Mouse (Mus musculus) liver, postnatal 0 days (tissue): ENCODE results near the gene Grik1. TPM values are rescaled to one million over a fixed set of nuclear protein-coding genes. Genes with fewer than 3 reads are reported as not detected.

ENCODE experiments used
- ATAC-seq: fragments of 200-750 bp; cut with Nextera tagmentation; 2 replicates; pipeline ENCODE4 v1.8.0; 2017; ENCODE audit warnings: mild to moderate bottlenecking, moderate library complexity
- DNase-seq: peaks from one replicate; pipeline ENCODE4 v3.0.0-alpha.2; 2016
- H3K27ac ChIP-seq: fragments of 300-500 bp; sonication (generic); 2 replicates; pipeline ENCODE4 v1.5.1; 2014; ENCODE audit warnings: antibody characterized with exemption, moderate library complexity, mild to moderate bottlenecking, low read depth
- H3K27me3 ChIP-seq: fragments of 300-500 bp; sonication (generic); 2 replicates; pipeline ENCODE4 v1.6.1; 2014; ENCODE audit warnings: low read length, control low read depth, mixed read lengths; ENCODE audit not compliant: insufficient read depth
- H3K36me3 ChIP-seq: fragments of 300-500 bp; sonication (generic); replicated peaks from 2 replicates; pipeline ENCODE4 v1.6.1; 2014; ENCODE audit warnings: mild to moderate bottlenecking, control low read depth, low read length, moderate library complexity, mixed read lengths; ENCODE audit not compliant: insufficient read depth
- H3K4me1 ChIP-seq: fragments of 300-500 bp; sonication (generic); 2 replicates; pipeline ENCODE4 v1.6.1; 2014; ENCODE audit warnings: antibody characterized with exemption, mild to moderate bottlenecking, control low read depth; ENCODE audit not compliant: insufficient read depth
- H3K4me2 ChIP-seq: fragments of 300-500 bp; sonication (generic); 2 replicates; pipeline ENCODE4 v1.6.1; 2014; ENCODE audit warnings: low read depth, mild to moderate bottlenecking, low read length, moderate library complexity, mixed read lengths
- H3K4me3 ChIP-seq: fragments of 300-500 bp; sonication (generic); 2 replicates; pipeline ENCODE4 v1.5.1; 2014; ENCODE audit warnings: low read depth, low read length
- H3K9ac ChIP-seq: fragments of 300-500 bp; sonication (generic); replicated peaks from 2 replicates; pipeline ENCODE4 v1.6.1; 2014; ENCODE audit warnings: mild to moderate bottlenecking, moderate library complexity
- H3K9me3 ChIP-seq: fragments of 300-500 bp; sonication (generic); 2 replicates; pipeline ENCODE4 v1.6.1; 2016; ENCODE audit warnings: mild to moderate bottlenecking, control low read depth, low read length, mixed read lengths
- CTCF ChIP-seq: sonication (generic); IDR thresholded peaks from 2 replicates; pipeline ENCODE4 v1.5.1; 2016; ENCODE audit warnings: antibody characterized with exemption, low read depth
- EP300 ChIP-seq: IDR thresholded peaks from 2 replicates; pipeline ENCODE4 v1.6.1; 2016; ENCODE audit warnings: antibody characterized with exemption, low read depth, mild to moderate bottlenecking
- WGBS: fragments of 180-500 bp; shearing (Covaris S2); extraction: QIAGEN DNeasy Blood & Tissue Kit; methylation state at CpG from one replicate; pipeline ENCODE4 v1.1.7; 2014; ENCODE audit not compliant: insufficient replicate concordance; 5-methylcytosine and 5-hydroxymethylcytosine counted together
- polyA plus RNA-seq: library from polyadenylated mRNA; unstranded; fragments of >200 nt; fragmentation: Nextera tagmentation; extraction: Ambion mirVana; gene quantifications from 2 replicates; pipeline ENCODE4 v1.2.1, GENCODE M21; 2015

Grik1 gene
- polyA plus RNA-seq, 1 experiment from 2014 or later = not detected

- H3K4me3 ChIP-seq = no peak overlapping the region
- no peak for ATAC-seq
- H3K36me3 ChIP-seq = no peaks in the 10 kb centered on the region
- H3K9me3 ChIP-seq = no peaks in the 10 kb centered on the region
- WGBS = 84% methylated on average over 9 of the region's 9 CpGs
- no peak for TF ChIP-seq CTCF
- no peak for TF ChIP-seq EP300
- no peak overlapping the region for H3K9ac ChIP-seq
- H3K27ac ChIP-seq = no peak overlapping the region
- no peaks in the 10 kb centered on the region for H3K4me1 ChIP-seq
- H3K4me2 ChIP-seq = no peak overlapping the region
- H3K27me3 ChIP-seq = no peaks in the 10 kb centered on the region
- no peak for DNase-seq
Measured at GRCm38 (mm10) chr16:88174083-88174721, 115.9 kb downstream of the Grik1 start.

- no peak for DNase-seq
Measured at GRCm38 (mm10) chr16:88166547-88166946, 123.5 kb downstream of the Grik1 start.

GRCm38 (mm10) chr16:88142574-88142973 lies 147.5 kb downstream of the Grik1 start:
- Histone ChIP-seq H3K36me3 (no peaks in the 10 kb centered on the region), H3K27ac (no peak overlapping the region), H3K4me3 (no peak overlapping the region), H3K4me1 (no peaks in the 10 kb centered on the region), H3K9ac (no peak overlapping the region), H3K9me3 (no peaks in the 10 kb centered on the region), H3K4me2 (no peak overlapping the region), H3K27me3 (no peaks in the 10 kb centered on the region)
- 52% methylated on average over 2 of the region's 2 CpGs for WGBS
- TF ChIP-seq EP300 (no peak), CTCF (no peak)
- no peak for DNase-seq
- no peak for ATAC-seq

More at GRCm38 (mm10) chr16:88166547-88166946, 123.5 kb downstream of the Grik1 start:
- TF ChIP-seq CTCF = no peak
- no peak for TF ChIP-seq EP300
- Histone ChIP-seq H3K27me3 (no peaks in the 10 kb centered on the region), H3K4me1 (no peaks in the 10 kb centered on the region), H3K36me3 (no peaks in the 10 kb centered on the region), H3K9me3 (no peaks in the 10 kb centered on the region), H3K4me2 (no peak overlapping the region), H3K4me3 (no peak overlapping the region), H3K9ac (no peak overlapping the region), H3K27ac (no peak overlapping the region)
- no peak for ATAC-seq

GRCm38 (mm10) chr16:88142136-88142535 lies 147.9 kb downstream of the Grik1 start:
- Histone ChIP-seq H3K27me3 (no peaks in the 10 kb centered on the region), H3K4me2 (no peak overlapping the region), H3K4me1 (no peaks in the 10 kb centered on the region), H3K36me3 (no peaks in the 10 kb centered on the region), H3K27ac (no peak overlapping the region), H3K4me3 (no peak overlapping the region), H3K9me3 (no peaks in the 10 kb centered on the region), H3K9ac (no peak overlapping the region)
- 47% methylated on average over 2 of the region's 2 CpGs for WGBS
- TF ChIP-seq EP300 (no peak), CTCF (no peak)
- DNase-seq (no peak), ATAC-seq (no peak)

GRCm38 (mm10) chr16:88141594-88141993 lies 148.5 kb downstream of the Grik1 start:
- no peaks in the 10 kb centered on the region for H3K27me3 ChIP-seq
- H3K9ac ChIP-seq = no peak overlapping the region
- no peak overlapping the region for H3K4me2 ChIP-seq
- ATAC-seq (no peak), DNase-seq (no peak)
- H3K27ac ChIP-seq = no peak overlapping the region
- no peaks in the 10 kb centered on the region for H3K36me3 ChIP-seq
- TF ChIP-seq CTCF = no peak
- no peak for TF ChIP-seq EP300
- H3K4me3 ChIP-seq = no peak overlapping the region
- no peaks in the 10 kb centered on the region for H3K9me3 ChIP-seq
- H3K4me1 ChIP-seq = no peaks in the 10 kb centered on the region
- 74% methylated on average over 2 of the region's 2 CpGs for WGBS

- Histone ChIP-seq H3K27ac (no peak overlapping the region), H3K4me3 (no peak overlapping the region), H3K27me3 (no peaks in the 10 kb centered on the region), H3K9me3 (no peaks in the 10 kb centered on the region), H3K4me1 (no peaks in the 10 kb centered on the region), H3K4me2 (no peak overlapping the region), H3K9ac (no peak overlapping the region), H3K36me3 (no peaks in the 10 kb centered on the region)
- WGBS = 34% methylated on average over 1 of the region's 1 CpGs
- no peak for ATAC-seq
- DNase-seq = no peak
- TF ChIP-seq EP300 (no peak), CTCF (no peak)
Measured at GRCm38 (mm10) chr16:88138913-88139312, 151.2 kb downstream of the Grik1 start.
